ENCODE assay signal across 8 mouse cellular contexts in genomic region chr10:18070144-18070543, GRCm38 (mm10). TPM values are rescaled to one million over a fixed set of nuclear protein-coding genes. Genes with fewer than 3 reads are reported as not detected.
DNase-seq lines count a peak whose midpoint lies in the region; ATAC-seq and TF ChIP-seq lines count a peak whose summit lies in the region.

No protein-coding gene starts in this region.

- peak; percentile 41 for DNase-seq in kidney, adult 2 months
- no peak for DNase-seq in kidney, postnatal 10 days
- DNase-seq in cerebellum, adult 2 months = peak; percentile 32 to 52
- DNase-seq in heart, postnatal 0 days (ENCODE audit: low spot score) = no peak
- peak; percentile 23 to 42 for DNase-seq in left cerebral cortex, postnatal 10 days (ENCODE audit: extremely low spot score in 1 of 2, low spot score in 2 of 2)
- DNase-seq in urinary bladder, postnatal 25 days (ENCODE audit: low spot score) = no peak
- DNase-seq in urinary bladder, postnatal 4 days (ENCODE audit: low spot score in 2 of 2) = no peak
- DNase-seq in adrenal gland, adult (ENCODE audit: inconsistent age in 2 of 2, low spot score in 1 of 2) = no peak

- TF ChIP-seq CTCF in kidney, adult 2 months (conservative IDR thresholded peaks at IDR 0.05; ENCODE audit: insufficient read depth, insufficient read length, low read depth, low read length) = no peak
- TF ChIP-seq CTCF in cerebellum, adult 2 months (IDR thresholded peaks at IDR 0.05; ENCODE audit: borderline replicate concordance, insufficient read depth, low read depth, low read length) = no peak
- no peak for TF ChIP-seq CTCF in heart, postnatal 0 days (IDR thresholded peaks at IDR 0.05; ENCODE audit: low read depth)

- H3K4me1 ChIP-seq in kidney, adult 2 months (ENCODE audit: control insufficient read depth, insufficient read depth, low read length) = peaks cover 47% of the 10 kb centered on the region
- peaks cover 8% of the 10 kb centered on the region for H3K4me1 ChIP-seq in cerebellum, adult 2 months (ENCODE audit: control insufficient read depth, insufficient read depth, low read length)
- peaks cover 66% of the 10 kb centered on the region for H3K4me1 ChIP-seq in heart, postnatal 0 days (ENCODE audit: control insufficient read depth, insufficient read depth)

- no peak overlapping the region for H3K9ac ChIP-seq in heart, postnatal 0 days (replicated peaks; ENCODE audit: low read depth, low read length)

- 36% methylated on average over 3 of the region's 3 CpGs for WGBS in kidney, adult 2 months
- WGBS in cerebellum, adult 2 months = 42% methylated on average over 3 of the region's 3 CpGs
- WGBS in heart, postnatal 0 days = 35% methylated on average over 3 of the region's 3 CpGs

- H3K27me3 ChIP-seq in kidney, adult 2 months (replicated peaks; ENCODE audit: control insufficient read depth, insufficient read depth, low read length) = no peaks in the 10 kb centered on the region
- H3K27me3 ChIP-seq in cerebellum, adult 2 months (ENCODE audit: control insufficient read depth, insufficient read depth, low read length) = no peaks in the 10 kb centered on the region
- no peaks in the 10 kb centered on the region for H3K27me3 ChIP-seq in heart, postnatal 0 days (ENCODE audit: control insufficient read depth, insufficient read depth, low read length)

- no peaks in the 10 kb centered on the region for H3K9me3 ChIP-seq in heart, postnatal 0 days (replicated peaks; ENCODE audit: control insufficient read depth, low read length)

- intact Hi-C loops in left cerebral cortex, postnatal 10 days (cut with DNase I) = no loop called here

- H3K36me3 ChIP-seq in kidney, adult 2 months (ENCODE audit: control insufficient read depth, insufficient read depth, low read length) = no peaks in the 10 kb centered on the region
- H3K36me3 ChIP-seq in heart, postnatal 0 days (replicated peaks; ENCODE audit: control insufficient read depth, insufficient read depth, low read length) = no peaks in the 10 kb centered on the region

- H3K27ac ChIP-seq in kidney, adult 2 months (ENCODE audit: insufficient read depth, low read depth, low read length) = peak overlapping the region; percentile 30; the same call in 1 of the 2 replicates
- H3K27ac ChIP-seq in cerebellum, adult 2 months (ENCODE audit: insufficient read depth, low read length) = no peak overlapping the region
- peak overlapping the region; percentile 37 for H3K27ac ChIP-seq in heart, postnatal 0 days (ENCODE audit: low read depth)

- no peak for TF ChIP-seq POLR2A in kidney, adult 2 months (IDR thresholded peaks at IDR 0.05; ENCODE audit: low read depth, low read length)
- no peak for TF ChIP-seq POLR2A in cerebellum, adult 2 months (IDR thresholded peaks at IDR 0.05; ENCODE audit: borderline replicate concordance, insufficient read depth, low read length)

- H3K4me2 ChIP-seq in heart, postnatal 0 days (ENCODE audit: low read depth, low read length) = no peak overlapping the region

- ATAC-seq in heart, postnatal 0 days (ENCODE audit: insufficient read depth, low read depth) = no peak

- no peak for TF ChIP-seq EP300 in heart, postnatal 0 days (IDR thresholded peaks at IDR 0.05; ENCODE audit: low read depth)

- H3K4me3 ChIP-seq in kidney, adult 2 months (ENCODE audit: insufficient read depth, low read depth, low read length) = no peak overlapping the region
- no peak overlapping the region for H3K4me3 ChIP-seq in cerebellum, adult 2 months (replicated peaks; ENCODE audit: insufficient read depth, low read depth, low read length)
- H3K4me3 ChIP-seq in heart, postnatal 0 days (ENCODE audit: low read depth, low read length) = no peak overlapping the region

RNA-seq across cellular contexts. Expression of gene Reps1, which starts 14.5 kb away (rescaled TPM):
- 31.8 and 39.3 TPM in 2 replicates for polyA plus RNA-seq in kidney, adult 2 months (2012; rRNA removed)
- polyA plus RNA-seq in cerebellum, adult 2 months (2012; rRNA removed) = 113 and 119 TPM in 2 replicates
- total RNA-seq in heart, postnatal 0 days (2014; rRNA removed; ENCODE audit: low replicate concordance) = 43.4 and 48.3 TPM in 2 replicates
- 6.9 and 9.2 TPM in 2 replicates for polyA plus RNA-seq in heart, postnatal 0 days (2015; fragmentation: Nextera tagmentation; extraction: Ambion mirVana)
- total RNA-seq in left cerebral cortex, postnatal 10 days (2021) = 10 to 100 TPM; 53.7 to 54.9 TPM

RNA-seq across cellular contexts. Expression of gene Abracl, which starts 47.1 kb away (rescaled TPM):
- polyA plus RNA-seq in kidney, adult 2 months (2012; rRNA removed) = 12.3 and 15.3 TPM in 2 replicates
- 15.7 and 18.2 TPM in 2 replicates for polyA plus RNA-seq in cerebellum, adult 2 months (2012; rRNA removed)
- total RNA-seq in heart, postnatal 0 days (2014; rRNA removed; ENCODE audit: low replicate concordance) = 84.3 and 88.7 TPM in 2 replicates
- polyA plus RNA-seq in heart, postnatal 0 days (2015; fragmentation: Nextera tagmentation; extraction: Ambion mirVana) = 255 and 288 TPM in 2 replicates
- 10 to 100 TPM; 17.4 to 21.3 TPM for total RNA-seq in left cerebral cortex, postnatal 10 days (2021)

Comparison
In these comparisons a context has a peak if more than half of its experiments do, and no peak if none do; other contexts are left out.
1. DNase-seq: peak in kidney, adult 2 months (single experiment), cerebellum, adult 2 months (2 of 2) and left cerebral cortex, postnatal 10 days (2 of 2); none in kidney, postnatal 10 days (single experiment), heart, postnatal 0 days (single experiment), urinary bladder, postnatal 25 days (single experiment), urinary bladder, postnatal 4 days (0 of 2) and adrenal gland, adult (0 of 2).
2. RNA of gene Abracl, which starts 47.1 kb away (polyA plus RNA-seq): 255 to 288 TPM in heart, postnatal 0 days; 15.7 to 18.2 TPM in cerebellum, adult 2 months and 12.3 to 15.3 TPM in kidney, adult 2 months; every median in the first group is over 10 times any median in the second.